Mouse (Mus musculus): ENCODE measurements around the gene Vmn1r25. TPM values are rescaled to one million over a fixed set of nuclear protein-coding genes. Genes with fewer than 3 reads are reported as not detected.
"Not testable (repeated sequence)": the region's sequence is repeated elsewhere in the genome, so short reads cannot be mapped to it uniquely, and the experiment has no call there.

The Vmn1r25 gene
- not detected in 2 replicates for total RNA-seq (2017)

GRCm38 (mm10) chr6:57980710-57981109, at the start of gene Vmn1r25:
Vmn1r25 (minus strand) TSS chr6:57980810.
- no peak for ATAC-seq (replicated peaks; ENCODE audit: low read depth, poor library complexity, severe bottlenecking)

GRCm38 (mm10) chr6:58017478-58017877, 36.9 kb upstream of the Vmn1r25 start:
- ATAC-seq (replicated peaks; ENCODE audit: low read depth, poor library complexity, severe bottlenecking) = not testable (repeated sequence)

DNA sequence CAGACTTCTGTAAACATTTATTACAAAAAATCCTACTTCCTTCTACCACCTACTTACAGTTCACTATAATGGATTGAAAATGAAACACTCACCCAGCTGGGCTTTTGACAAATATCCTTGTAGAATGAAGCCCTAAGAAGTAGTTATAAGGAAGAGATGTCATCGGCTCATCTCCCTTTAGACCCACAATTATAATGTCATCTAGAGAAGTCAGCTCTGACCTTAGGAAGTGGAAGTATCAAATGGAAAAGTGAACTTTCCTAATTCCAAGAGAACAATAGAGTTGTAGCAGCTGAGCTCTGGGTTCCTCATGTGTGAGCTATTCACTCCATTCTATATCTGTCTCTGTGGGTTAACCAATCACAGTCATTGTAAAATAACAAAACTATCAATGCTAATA, 34.4 kb upstream of the Vmn1r25 start, which contains the start of gene Vmn1r26:
Gene Vmn1r26 (minus strand): TSS at position 101 of the 400 bp plus-strand sequence.
- ATAC-seq (replicated peaks; ENCODE audit: low read depth, poor library complexity, severe bottlenecking) = no peak

- not testable (repeated sequence) for ATAC-seq (replicated peaks; ENCODE audit: low read depth, poor library complexity, severe bottlenecking)
Measured at GRCm38 (mm10) chr6:57961403-57961802, 19.2 kb downstream of the Vmn1r25 start, which contains the start of gene Vmn1r24. Vmn1r24 (minus strand) TSS chr6:57961503.

Other genes with a start within 250 kb of the Vmn1r25 start
- 22.8 and 26.0 TPM in 2 replicates for gene Vopp1, start 155.7 kb downstream of the Vmn1r25 start, total RNA-seq (2017)
- gene Vmn1r21, start 130.5 kb downstream of the Vmn1r25 start, total RNA-seq (2017) = not detected in 2 replicates
- gene Vmn1r22, start 72.8 kb downstream of the Vmn1r25 start, total RNA-seq (2017) = not detected in 2 replicates
- not detected in 2 replicates for gene Vmn1r23, start 54.0 kb downstream of the Vmn1r25 start, total RNA-seq (2017)
- gene Vmn1r24, start 19.3 kb downstream of the Vmn1r25 start, total RNA-seq (2017) = not detected in 2 replicates
- not detected in 2 replicates for gene Vmn1r26, start 34.3 kb upstream of the Vmn1r25 start, total RNA-seq (2017)
- gene Vmn1r27, start 238.0 kb upstream of the Vmn1r25 start, total RNA-seq (2017) = not detected in 2 replicates